Mouse (Mus musculus): ENCODE data around the gene Tmem9b.

Tmem9b gene

GRCm38 (mm10) chr7:109686585-109687128, 66.0 kb downstream of the Tmem9b start:
- DNase-seq (ENCODE audit: low read depth, low spot score): no peak
